Mouse (Mus musculus) heart, postnatal 0 days (tissue): ENCODE measurements around the gene Map2k4. TPM values are rescaled to one million over a fixed set of nuclear protein-coding genes. Genes with fewer than 3 reads are reported as not detected.

Experiments
- ATAC-seq: fragments of 200-750 bp; cut with Nextera tagmentation; 2 replicates; pipeline ENCODE4 v1.8.0; 2017; ENCODE audit warnings: low read depth, moderate number of reproducible peaks, moderate library complexity; ENCODE audit not compliant: insufficient read depth
- DNase-seq: peaks from one replicate; pipeline ENCODE4 v3.0.0-alpha.2; 2016; ENCODE audit warnings: low spot score
- H3K27ac ChIP-seq: fragments of 300-500 bp; sonication (generic); 2 replicates; pipeline ENCODE4 v1.5.1; 2014; ENCODE audit warnings: low read depth, mild to moderate bottlenecking
- H3K27me3 ChIP-seq: fragments of 300-500 bp; sonication (generic); 2 replicates; pipeline ENCODE4 v1.6.1; 2014; ENCODE audit warnings: low read length, mixed read lengths; ENCODE audit not compliant: control insufficient read depth, insufficient read depth
- H3K36me3 ChIP-seq: fragments of 300-500 bp; sonication (generic); replicated peaks from 2 replicates; pipeline ENCODE4 v1.6.1; 2014; ENCODE audit warnings: low read length, mixed read lengths; ENCODE audit not compliant: control insufficient read depth, insufficient read depth
- H3K4me1 ChIP-seq: fragments of 300-500 bp; sonication (generic); 2 replicates; pipeline ENCODE4 v1.6.1; 2014; ENCODE audit warnings: antibody characterized with exemption; ENCODE audit not compliant: control insufficient read depth, insufficient read depth
- H3K4me2 ChIP-seq: fragments of 300-500 bp; sonication (generic); 2 replicates; pipeline ENCODE4 v1.6.1; 2014; ENCODE audit warnings: low read depth, mild to moderate bottlenecking, low read length, moderate library complexity
- H3K4me3 ChIP-seq: fragments of 300-500 bp; sonication (generic); 2 replicates; pipeline ENCODE4 v1.5.1; 2014; ENCODE audit warnings: low read depth, low read length
- H3K9ac ChIP-seq: fragments of 300-500 bp; sonication (generic); replicated peaks from 2 replicates; pipeline ENCODE4 v1.6.1; 2014; ENCODE audit warnings: low read depth, low read length, mixed read lengths
- H3K9me3 ChIP-seq: fragments of 300-500 bp; sonication (generic); replicated peaks from 2 replicates; pipeline ENCODE4 v1.6.1; 2016; ENCODE audit warnings: low read length; ENCODE audit not compliant: control insufficient read depth
- CTCF ChIP-seq: IDR thresholded peaks from 2 replicates; pipeline ENCODE4 v1.5.1; 2016; ENCODE audit warnings: antibody characterized with exemption, control low read depth, low read depth
- EP300 ChIP-seq: IDR thresholded peaks from 2 replicates; pipeline ENCODE4 v1.6.1; 2016; ENCODE audit warnings: antibody characterized with exemption, low read depth
- WGBS: fragments of 180-500 bp; shearing (Covaris S2); extraction: QIAGEN DNeasy Blood & Tissue Kit; methylation state at CpG from one replicate; pipeline ENCODE4 v1.1.7; 2014; 5-methylcytosine and 5-hydroxymethylcytosine counted together
- polyA plus RNA-seq: library from polyadenylated mRNA; unstranded; fragments of >200 nt; fragmentation: Nextera tagmentation; extraction: Ambion mirVana; gene quantifications from 2 replicates; pipeline ENCODE4 v1.2.1, GENCODE M21; 2015
- total RNA-seq: library from RNA; depleted of rRNA; stranded (reverse); fragments of >200 nt; gene quantifications from 2 replicates; pipeline ENCODE4 v1.2.3, GENCODE M21; 2014; ENCODE audit warnings: low replicate concordance

Gene Map2k4
- total and polyA plus RNA-seq, 2 experiments from 2014 or later = 55.5 to 105 TPM

DNA sequence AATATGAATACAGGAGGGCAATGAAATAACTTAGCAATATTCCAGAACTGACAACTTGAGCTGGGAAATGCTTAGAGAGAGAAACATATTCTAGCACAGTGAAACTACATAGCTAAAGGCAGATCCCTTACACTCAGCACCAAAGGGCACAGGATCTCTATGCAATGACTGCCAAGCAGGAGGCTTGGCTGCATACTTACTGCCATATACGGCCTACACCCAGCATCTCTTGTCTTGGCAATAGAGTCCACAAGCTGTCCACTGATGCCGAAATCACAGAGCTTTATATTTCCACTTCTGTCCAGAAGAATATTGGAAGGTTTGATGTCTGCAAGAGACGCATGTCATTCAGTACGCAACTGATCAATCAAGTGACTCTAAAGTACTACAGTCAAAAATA is 81.3 kb downstream of the Map2k4 start:
- 95% methylated on average over 4 of the region's 4 CpGs for WGBS
- Histone ChIP-seq H3K36me3 (peaks cover 26% of the 10 kb centered on the region), H3K9me3 (no peaks in the 10 kb centered on the region), H3K27ac (no peak overlapping the region), H3K4me1 (no peaks in the 10 kb centered on the region), H3K27me3 (no peaks in the 10 kb centered on the region), H3K9ac (no peak overlapping the region), H3K4me3 (no peak overlapping the region), H3K4me2 (no peak overlapping the region)
- TF ChIP-seq EP300 (no peak), CTCF (no peak)
- no peak for DNase-seq
- ATAC-seq = no peak

DNA sequence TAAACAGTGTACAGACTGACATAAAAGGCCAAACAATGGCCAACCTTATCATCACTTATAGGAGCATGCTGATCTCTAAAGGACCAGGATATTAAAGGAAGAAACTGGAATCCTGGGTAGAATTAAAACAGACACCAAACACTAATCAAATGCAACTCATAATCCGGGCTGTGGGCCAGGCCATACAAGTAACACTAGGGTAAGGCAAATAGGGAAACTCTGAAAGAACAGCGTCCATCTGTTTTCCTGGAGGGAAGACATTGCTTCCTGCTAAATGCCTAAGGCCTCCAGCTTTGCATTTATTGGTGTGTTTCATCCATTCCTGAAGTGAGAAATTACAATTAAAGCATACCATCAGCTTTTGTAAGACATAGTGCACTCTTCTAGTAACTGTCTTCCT is 81.9 kb downstream of the Map2k4 start:
- H3K36me3 ChIP-seq = peaks cover 32% of the 10 kb centered on the region
- H3K27ac ChIP-seq = no peak overlapping the region
- WGBS = 81% methylated on average over 2 of the region's 2 CpGs
- no peaks in the 10 kb centered on the region for H3K4me1 ChIP-seq
- no peak for DNase-seq
- no peaks in the 10 kb centered on the region for H3K9me3 ChIP-seq
- H3K4me2 ChIP-seq = no peak overlapping the region
- H3K9ac ChIP-seq = no peak overlapping the region
- TF ChIP-seq CTCF (no peak), EP300 (no peak)
- no peaks in the 10 kb centered on the region for H3K27me3 ChIP-seq
- ATAC-seq = no peak
- H3K4me3 ChIP-seq = no peak overlapping the region

DNA sequence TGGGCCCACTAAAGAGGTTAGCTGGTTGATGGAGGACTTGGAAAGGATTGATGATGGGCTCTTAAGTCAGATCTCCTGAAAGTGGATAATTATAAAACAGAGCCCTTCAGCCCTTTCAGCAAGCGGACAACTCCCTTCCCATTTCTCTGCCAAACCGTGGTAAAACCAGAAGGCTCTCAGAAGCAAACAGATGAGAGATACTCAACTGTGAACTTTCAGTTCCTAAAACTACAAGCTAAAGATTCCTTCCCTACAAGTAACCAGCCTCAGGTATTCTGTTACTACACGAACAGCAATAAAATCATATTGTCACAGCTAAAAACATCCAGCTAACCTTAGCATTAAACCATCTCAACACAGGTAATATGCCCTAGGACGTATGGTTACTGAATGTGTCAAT is 83.2 kb downstream of the Map2k4 start:
- no peak overlapping the region for H3K4me3 ChIP-seq
- H3K4me2 ChIP-seq = no peak overlapping the region
- no peak for DNase-seq
- H3K9ac ChIP-seq = no peak overlapping the region
- no peaks in the 10 kb centered on the region for H3K4me1 ChIP-seq
- no peaks in the 10 kb centered on the region for H3K27me3 ChIP-seq
- TF ChIP-seq EP300 (no peak), CTCF (no peak)
- ATAC-seq = no peak
- H3K9me3 ChIP-seq = no peaks in the 10 kb centered on the region
- H3K36me3 ChIP-seq = peaks cover 39% of the 10 kb centered on the region
- 88% methylated on average over 4 of the region's 4 CpGs for WGBS
- H3K27ac ChIP-seq = no peak overlapping the region

DNA sequence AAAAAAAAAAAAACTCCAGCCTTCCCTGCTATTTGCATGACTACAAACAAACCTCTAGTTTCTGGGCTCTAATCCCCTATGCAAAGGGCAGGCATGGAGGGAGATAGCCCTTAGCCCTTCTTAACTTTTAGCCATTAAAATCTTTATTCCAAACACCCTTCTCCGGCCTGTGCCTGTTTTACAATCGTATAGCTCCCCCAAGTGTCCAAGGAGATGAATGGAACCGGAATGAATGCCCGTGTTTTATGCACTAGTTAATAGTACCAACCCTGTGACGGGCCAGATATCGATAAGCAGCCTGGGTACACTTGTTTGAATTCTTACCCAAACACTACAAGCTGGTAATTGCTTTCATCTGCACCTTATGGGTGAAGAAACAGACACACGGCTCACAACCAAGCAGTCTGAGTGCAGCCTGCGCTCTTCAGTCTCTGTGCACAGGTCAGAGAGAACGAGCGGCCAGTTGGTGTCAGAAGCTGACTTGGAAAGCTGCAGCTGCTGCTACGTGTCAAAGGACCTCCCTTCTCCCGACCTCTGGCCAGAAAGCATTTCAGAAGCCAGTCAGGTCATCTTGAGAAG is 109.2 kb downstream of the Map2k4 start:
- H3K27me3 ChIP-seq = no peaks in the 10 kb centered on the region
- DNase-seq = peak; percentile 74
- no peak overlapping the region for H3K4me3 ChIP-seq
- peak; percentile 74 for ATAC-seq
- H3K4me2 ChIP-seq = peak overlapping the region; percentile 42; the same call in 1 of the 2 replicates
- TF ChIP-seq EP300 = no peak
- TF ChIP-seq CTCF = peak; percentile 73
- no peaks in the 10 kb centered on the region for H3K9me3 ChIP-seq
- 24% methylated on average over 12 of the region's 12 CpGs for WGBS
- no peaks in the 10 kb centered on the region for H3K36me3 ChIP-seq
- no peak overlapping the region for H3K27ac ChIP-seq
- no peak overlapping the region for H3K9ac ChIP-seq
- H3K4me1 ChIP-seq = peaks cover 4% of the 10 kb centered on the region; the same call in 1 of the 2 replicates

DNA sequence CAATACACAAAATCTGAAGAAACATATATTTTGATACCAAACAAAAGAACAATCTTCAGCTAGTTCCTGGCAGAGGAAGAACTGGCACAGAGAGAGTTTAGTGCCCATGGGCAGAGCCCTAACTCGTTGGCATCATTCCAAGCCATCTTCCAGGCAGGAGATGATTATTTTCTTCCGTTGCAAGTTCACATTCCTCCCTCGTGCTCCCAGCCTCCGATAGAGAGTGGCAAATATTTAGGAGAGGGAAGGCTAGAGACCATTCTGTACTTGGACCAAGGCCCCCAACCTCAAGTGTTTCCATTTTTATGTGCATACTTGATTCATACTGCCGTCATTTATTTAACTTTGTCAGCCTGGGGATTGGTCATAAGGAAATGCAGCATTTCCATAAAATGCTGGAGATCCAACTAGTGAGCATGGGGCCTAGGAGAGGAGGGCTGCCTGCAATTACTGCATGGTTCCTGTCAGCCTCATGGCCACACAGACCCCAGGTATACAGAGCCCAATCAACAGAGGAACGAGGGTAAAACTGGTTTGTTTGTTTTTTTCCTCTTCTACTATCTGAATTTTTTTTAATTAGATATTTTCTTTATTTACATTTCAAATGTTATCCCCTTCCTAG is 120.6 kb downstream of the Map2k4 start:
- peak; percentile 90 for TF ChIP-seq EP300
- TF ChIP-seq CTCF = no peak
- DNase-seq (peak; percentile 87), ATAC-seq (peak; percentile 81)
- Histone ChIP-seq H3K4me3 (no peak overlapping the region), H3K9ac (no peak overlapping the region), H3K9me3 (no peaks in the 10 kb centered on the region), H3K4me2 (no peak overlapping the region), H3K4me1 (peaks cover 14% of the 10 kb centered on the region), H3K27me3 (no peaks in the 10 kb centered on the region), H3K27ac (peak overlapping the region; percentile 77), H3K36me3 (no peaks in the 10 kb centered on the region)
- 22% methylated on average over 6 of the region's 6 CpGs for WGBS
